Mouse (Mus musculus): ENCODE data around the gene Olfr643.

GRCm38 (mm10) chr7:104183292-104183691 is 46.1 kb upstream of the Olfr643 start, which contains the start of gene Olfr648:
- TF ChIP-seq EP300 (IDR thresholded peaks at IDR 0.05) (no peak), CTCF (IDR thresholded peaks at IDR 0.05) (no peak)
